Mouse (Mus musculus): ENCODE measurements at regions not wholly inside any gene's neighbourhood (a gene's known extent, or its start where the extent isn't known, plus 50 kb on each side); places are given as distances from the start of the nearest gene placed in this dataset.
"Not testable (repeated sequence)": the region's sequence is repeated elsewhere in the genome, so short reads cannot be mapped to it uniquely, and the experiment has no call there.

DNA sequence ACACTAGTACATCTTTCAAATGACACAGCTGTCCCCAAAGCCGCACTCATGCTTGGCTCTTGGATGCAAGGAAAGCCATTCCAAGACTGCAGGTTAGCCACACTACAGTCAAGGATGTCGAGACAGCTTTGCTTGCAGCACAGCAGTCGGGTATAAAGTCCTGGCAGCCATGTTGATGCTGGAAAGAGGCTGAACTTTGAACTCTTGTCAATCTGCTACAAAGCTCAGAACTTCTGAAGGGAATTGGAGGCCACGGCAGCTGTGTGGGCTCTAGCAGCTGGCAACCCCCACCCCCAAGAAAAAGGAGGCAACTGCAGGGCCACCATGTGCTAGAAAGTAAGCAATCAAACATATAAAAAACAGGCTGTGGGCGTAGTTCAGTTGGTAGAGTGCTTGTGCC, 90.0 kb upstream of the Zcchc2 start:
- DNase-seq (ENCODE audit: low spot score in 2 of 2), result no peak

DNA sequence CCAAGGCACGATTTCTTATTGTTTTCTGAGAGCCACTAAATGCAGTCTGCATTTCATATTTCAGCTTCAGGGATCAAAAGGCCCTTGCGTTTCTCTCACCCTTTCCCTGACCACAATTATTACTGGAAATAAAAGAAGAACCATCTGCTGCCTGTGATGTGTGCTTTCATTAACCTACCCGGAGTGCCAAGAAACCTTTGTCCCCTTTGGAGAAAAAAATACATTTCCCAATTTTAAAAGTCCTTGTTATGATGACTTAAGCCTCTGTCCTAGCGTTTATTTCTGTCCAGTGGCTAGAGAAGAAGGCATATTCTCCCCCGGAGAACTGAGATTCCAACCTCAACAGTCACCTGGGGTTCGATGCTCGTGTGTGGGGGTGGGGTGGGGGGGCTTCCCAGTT, 89.3 kb upstream of the Zcchc2 start:
- no peak for DNase-seq (ENCODE audit: low spot score in 2 of 2)

DNA sequence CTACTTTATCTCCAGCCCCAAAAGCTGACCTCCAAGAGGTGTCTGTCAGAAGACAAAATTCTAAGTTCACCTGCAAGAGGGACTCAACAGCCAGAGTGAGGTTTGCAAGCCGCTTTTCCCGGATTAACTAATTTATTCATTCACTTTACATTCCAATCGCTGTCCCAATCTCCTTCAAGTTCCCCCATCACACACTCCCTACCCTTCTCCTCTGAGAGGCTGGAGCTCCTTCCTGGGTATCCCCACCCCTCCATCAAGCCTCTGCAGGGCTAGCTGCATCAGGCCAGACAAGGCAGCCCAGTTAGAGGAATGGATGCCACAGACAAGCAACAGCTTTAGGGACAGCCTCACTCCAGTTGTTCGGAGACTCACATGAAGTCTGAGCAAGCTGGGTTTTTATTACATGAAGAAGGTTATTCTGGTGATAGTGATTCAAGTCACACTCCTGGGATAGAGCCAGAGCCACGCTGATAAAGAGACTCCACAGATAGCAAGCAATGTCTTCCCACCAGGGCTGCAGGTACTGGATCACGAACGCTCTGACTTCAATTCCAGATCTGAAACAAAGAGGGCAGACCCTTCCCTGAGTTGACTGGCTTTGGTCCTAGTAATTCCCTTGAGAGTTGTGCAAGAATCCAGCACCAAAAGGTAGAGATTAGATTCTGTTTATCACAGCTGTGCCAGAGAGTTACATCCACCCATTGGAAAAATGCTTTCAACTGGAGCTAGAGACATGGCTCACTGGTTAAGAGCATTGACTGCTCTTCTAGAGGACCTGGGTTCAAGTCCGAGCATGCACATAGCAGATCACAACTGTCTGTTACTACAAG, 86.7 kb upstream of the Zcchc2 start:
- DNase-seq (ENCODE audit: low spot score in 2 of 2), result no peak

DNA sequence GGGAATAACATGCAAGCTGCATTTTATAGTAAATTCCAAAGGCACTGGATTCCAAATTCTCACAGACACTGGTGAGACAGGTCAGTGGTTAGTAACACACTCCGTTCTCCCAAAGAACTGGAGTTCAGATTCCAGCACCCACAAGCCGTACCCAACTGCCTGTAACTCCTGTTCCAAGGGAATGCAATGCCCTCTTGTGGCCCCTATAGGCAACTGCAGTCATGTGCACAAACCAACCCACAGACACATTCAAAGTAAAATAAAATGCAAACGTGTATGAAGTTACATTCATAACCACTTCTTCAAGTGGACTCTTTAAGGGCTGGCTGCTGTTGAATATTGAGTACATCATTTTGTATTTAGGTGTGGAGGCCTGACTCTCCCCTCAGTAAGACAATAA, 85.5 kb upstream of the Zcchc2 start:
- no peak for DNase-seq (ENCODE audit: low spot score in 2 of 2)

DNA sequence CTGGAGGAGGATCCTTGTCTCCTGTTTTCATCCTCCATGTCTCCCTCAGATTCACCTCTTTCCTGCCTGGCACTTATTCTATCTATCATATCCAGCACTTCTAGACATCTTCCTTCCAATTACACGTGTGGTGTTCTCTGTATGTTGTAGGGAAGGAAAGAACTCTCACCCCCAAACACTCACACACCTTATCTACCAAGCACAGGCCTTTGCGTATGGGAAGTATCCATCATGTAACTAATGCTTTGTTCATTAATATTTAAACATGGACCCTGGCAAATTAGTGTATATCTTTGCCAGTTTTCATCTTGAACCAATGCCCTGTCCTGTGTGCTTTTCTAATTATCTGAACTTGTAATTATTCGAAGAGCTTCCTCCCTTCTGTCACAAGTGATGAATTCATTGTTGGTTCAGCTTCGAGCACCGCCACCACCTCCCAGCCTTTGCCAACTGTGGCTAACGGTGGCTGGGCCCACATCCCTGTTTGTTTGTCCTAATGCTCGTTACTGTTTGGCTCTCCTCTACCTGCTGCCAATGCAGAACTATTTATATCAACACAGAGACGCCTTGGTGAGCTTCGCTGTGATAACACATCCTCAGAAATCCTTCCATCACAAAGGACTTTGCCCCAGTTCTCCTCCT, 84.3 kb upstream of the Zcchc2 start:
- no peak for DNase-seq (ENCODE audit: low spot score in 2 of 2)

DNA sequence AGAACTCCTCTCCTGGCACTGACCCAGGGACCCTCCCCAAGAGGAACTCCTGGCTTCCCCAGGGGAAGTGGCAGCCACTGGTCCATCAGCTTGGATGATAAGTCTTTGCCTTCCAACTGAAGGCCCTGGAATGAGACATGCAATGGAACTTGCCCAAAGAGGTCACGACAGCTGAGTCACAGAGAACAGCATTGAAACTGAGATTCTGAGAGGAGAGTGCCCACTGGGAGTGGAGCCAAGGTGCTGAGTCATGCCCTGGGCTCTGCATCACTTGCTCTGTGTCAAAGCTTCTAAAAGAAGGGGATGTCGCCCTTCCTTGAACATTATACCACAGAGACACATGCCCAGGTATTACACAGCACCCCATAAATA, 83.8 kb upstream of the Zcchc2 start:
- peak in 1 of 2 experiments; percentile 18 for DNase-seq (ENCODE audit: low spot score in 2 of 2)

DNA sequence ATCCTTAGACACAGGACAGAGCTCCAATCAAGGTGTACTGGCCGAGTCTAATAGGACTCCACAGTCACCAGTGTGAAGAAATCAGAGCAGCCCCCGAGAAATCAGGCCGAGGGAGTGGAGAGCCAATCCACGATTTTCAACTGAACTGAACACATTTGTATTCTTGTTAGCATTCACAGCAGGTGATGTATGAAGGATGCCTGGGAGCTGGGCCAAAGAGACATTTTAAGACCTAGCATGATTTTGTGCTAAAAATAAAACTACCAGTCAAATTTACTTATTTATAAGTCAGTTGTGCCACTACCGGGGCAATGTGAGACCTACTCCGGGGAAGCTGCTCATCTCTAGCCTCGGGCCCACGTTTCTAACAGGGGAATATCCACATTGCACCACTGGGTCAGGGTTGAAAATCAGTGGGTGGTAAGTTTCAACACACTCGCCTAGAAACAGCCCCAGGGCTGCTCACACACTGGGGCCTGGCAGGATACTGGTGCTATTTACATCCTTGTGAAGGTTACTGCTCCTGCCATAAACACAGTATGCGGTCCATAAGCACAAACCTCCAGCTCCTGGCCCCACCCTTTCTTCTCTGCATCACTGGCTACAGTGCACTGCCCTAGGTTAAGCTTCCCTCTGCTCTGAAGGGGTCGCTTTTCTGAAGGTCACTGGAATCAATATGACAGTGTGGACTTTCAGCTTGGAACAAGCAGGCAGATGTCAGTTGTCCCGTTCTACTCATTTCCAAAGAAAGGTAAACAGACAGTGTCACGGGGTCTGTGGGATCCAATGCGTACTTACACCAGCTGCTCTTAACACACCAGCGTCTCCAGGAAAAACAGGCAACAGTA, 82.0 kb upstream of the Zcchc2 start:
- DNase-seq (ENCODE audit: low spot score in 2 of 2), result no peak

DNA sequence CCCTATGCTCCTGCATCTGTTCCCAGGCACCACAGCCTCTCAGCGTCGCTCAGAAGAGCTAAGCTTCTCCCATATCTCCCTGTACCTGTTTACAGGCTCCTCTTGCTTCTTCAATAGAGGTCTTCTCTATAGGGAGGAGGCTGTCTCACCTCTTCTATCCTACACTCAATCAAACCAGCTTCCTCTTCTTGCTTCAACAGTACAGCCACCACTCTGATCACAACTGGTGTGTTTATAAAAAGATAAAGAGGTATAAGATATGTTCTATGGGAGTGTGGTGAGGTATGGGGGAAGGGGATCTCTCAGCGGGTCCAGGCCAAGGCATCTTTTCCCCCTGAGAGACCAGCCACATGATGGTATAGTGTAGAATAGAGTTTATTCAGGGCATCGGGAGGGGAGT, 81.1 kb upstream of the Zcchc2 start:
- no peak for DNase-seq (ENCODE audit: low spot score in 2 of 2)

DNA sequence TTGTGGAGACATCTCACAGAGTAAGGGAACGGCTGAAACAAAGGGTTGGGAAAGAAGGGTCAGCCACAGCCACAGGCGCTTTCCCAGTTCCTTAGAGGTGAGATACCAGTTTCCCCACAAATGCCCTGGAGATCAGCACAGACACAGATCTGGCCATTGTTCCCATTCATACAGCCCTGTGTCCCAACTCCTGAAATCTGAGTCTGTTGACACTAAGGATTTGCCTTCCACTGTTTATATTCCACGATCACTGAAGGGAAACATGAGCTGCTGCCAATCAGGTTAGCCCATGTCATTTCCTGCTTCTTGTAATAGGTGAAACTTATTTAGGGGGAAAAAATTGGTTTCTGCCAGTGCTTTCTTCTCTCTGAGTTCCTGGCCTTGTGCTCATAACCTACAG, 78.5 kb upstream of the Zcchc2 start:
- no peak for DNase-seq (ENCODE audit: low spot score in 2 of 2)

DNA sequence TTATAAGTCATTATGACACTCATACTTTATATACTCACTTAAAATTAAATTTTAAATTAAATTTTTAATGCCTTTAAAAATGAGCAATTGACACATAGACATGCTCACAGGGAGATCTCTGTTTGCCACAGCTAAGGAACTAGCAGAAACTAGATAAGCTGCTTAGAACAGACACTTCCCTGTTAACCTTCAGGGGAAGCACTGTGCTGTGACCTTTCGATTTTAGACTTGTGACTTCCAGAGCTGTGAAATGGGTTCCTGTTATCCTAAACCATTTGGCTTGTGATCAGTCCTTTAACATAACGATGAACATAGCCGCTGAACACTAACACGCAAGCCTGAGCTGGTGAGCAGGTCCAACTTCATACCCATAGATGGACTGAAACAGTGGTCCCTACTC, 68.4 kb upstream of the Zcchc2 start:
- no peak for DNase-seq (ENCODE audit: low spot score in 2 of 2)

DNA sequence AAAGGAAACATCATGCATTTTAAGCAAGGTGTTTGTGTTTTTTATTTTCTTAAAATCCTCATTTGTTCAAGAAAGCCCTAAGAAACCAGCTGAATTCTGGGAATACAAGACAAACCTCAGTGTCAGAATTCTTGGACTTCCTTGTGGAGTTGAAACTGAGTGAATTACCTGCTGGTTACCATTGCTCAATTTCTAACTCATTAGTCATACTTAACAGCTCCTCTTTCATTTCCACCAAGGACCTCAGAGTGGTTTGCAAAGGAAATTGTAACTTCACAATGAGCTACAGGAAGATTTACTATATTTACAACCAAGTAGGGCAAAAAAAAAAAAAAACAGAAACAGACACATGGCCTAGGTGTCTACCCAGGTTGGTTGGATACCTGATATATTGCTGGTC, 67.6 kb upstream of the Zcchc2 start:
- no peak for DNase-seq (ENCODE audit: low spot score in 2 of 2)

DNA sequence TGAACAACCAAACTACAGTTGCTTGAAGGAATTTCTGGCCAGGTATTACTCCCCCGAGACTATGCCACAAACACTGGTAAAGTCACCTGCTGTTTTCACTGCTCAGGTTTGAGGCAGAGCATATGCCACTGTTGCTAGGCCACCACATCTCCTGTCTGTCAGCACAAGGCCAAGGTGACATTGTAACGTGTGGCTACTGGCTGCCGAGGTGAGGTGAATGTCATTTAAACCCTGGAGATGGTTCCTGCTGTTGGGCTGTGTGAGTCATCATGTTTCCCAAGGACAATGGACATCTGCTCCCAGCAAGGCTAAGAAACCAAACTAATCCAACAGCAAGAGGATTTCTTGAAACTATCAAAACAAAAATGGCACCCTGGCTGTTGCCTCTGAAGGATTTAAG, 67.2 kb upstream of the Zcchc2 start:
- DNase-seq (ENCODE audit: low spot score in 2 of 2), result no peak

DNA sequence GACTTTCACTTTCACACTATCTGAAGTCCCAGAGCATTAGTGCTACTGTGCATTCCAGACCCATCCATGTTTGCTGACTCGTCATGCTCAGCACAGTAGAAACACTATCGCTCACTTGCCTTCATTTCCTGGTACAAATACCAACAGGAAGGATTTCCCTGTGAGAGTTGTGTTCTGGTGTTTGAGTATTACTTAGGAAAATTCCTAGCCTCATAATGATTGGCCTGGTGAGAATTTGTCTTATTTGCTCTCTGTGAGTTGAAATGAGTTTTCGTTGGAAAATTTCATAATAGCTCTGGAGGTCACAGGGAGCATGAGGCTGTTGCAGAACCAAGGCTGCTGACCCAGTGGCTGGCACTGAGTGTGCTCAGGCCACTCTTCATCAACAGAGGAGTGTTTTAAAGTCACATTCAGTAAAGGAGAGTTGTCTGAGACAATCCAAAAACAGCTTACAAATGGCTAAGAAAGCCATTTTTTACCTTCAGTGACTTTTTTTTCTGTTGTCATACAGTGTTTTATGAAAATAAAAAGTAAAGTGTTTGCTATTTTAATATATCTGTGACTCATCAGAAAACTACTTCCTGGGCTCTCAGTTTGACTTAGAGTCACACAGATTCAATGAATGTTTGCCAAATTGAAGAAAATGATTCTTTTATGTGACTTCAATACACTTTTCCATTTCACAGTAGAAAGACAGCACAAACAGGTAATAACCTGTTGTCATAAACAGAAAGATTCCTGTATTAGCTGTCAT, 64.4 kb upstream of the Zcchc2 start:
- DNase-seq (ENCODE audit: low spot score in 2 of 2), result no peak

DNA sequence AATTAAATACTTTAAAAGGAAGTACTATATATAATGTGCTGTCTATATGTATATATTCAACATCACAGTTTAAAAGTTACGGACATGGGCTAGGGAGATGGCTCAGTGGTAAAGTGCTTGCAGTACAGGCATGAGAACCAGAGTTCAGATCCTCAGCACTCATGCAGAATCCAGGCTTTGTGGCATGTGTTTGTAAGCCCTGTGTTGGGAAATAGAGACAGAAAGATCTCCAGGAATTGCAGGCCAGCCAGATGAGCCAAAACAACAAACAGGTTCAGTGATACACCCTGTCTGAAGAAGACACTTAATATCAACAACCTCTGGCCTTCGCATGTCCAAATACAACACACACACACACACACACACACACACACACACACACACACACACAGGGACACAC, 63.3 kb upstream of the Zcchc2 start:
- no peak for DNase-seq (ENCODE audit: low spot score in 2 of 2)

DNA sequence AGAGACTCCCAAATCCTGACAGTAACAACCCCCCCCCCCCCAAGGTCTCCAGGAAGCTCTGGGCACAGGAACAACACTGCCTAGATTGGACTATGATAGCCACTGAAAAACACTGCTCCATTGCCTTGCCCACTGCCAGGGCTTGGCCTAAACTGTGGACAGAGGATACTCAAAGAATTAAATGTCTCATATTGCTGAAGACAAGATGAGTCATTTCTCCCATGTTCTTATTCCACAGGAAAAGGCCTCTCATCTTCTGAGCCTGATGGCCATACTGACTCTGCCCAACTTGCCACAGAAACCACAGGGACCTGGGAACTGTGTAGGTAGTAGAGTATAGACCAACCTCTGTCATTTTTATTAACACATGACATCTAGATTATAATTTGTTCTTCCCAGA, 59.4 kb upstream of the Zcchc2 start:
- no peak for DNase-seq (ENCODE audit: low spot score in 2 of 2)

DNA sequence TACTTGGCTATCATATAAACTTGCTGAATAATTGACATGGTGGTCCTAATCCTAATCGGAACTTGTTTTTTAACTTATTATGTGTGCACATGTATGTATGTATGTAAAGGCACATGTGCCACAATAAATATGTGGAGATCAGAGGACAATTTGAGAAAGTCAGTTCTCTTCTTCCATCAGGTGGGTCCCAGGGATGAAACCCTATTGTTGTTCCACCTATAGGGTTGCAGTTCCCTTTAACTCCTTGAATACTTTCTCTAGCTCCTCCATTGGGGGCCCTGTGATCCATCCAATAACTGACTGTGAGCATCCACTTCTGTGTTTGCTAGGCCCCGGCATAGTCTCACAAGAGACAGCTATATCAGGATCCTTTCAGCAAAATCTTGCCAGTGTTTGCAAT, 56.0 kb upstream of the Zcchc2 start:
- DNase-seq (ENCODE audit: low spot score in 2 of 2), result not testable (repeated sequence)

All from frontal cortex, postnatal 10 days (tissue).